Mouse (Mus musculus) limb, embryonic 13.5 days (tissue): ENCODE measurements at regions not wholly inside any gene's neighbourhood (a gene's known extent, or its start where the extent isn't known, plus 50 kb on each side); places are given as distances from the start of the nearest gene placed in this dataset.

Experiments
- ATAC-seq: fragments of 200-750 bp; cut with Nextera tagmentation; 2 replicates; pipeline ENCODE4 v1.8.0; 2017; ENCODE audit warnings: low read depth, moderate number of reproducible peaks, moderate TSS enrichment; ENCODE audit not compliant: low FRiP score
- H3K27ac ChIP-seq: fragments of 300-500 bp; sonication (generic); 2 replicates; pipeline ENCODE4 v1.5.1; 2015; ENCODE audit warnings: inconsistent platforms, mild to moderate bottlenecking, moderate library complexity
- H3K27me3 ChIP-seq: fragments of 300-500 bp; sonication (generic); 2 replicates; pipeline ENCODE4 v1.6.1; 2015; ENCODE audit warnings: mild to moderate bottlenecking, inconsistent platforms
- H3K36me3 ChIP-seq: fragments of 300-500 bp; sonication (generic); 2 replicates; pipeline ENCODE4 v1.6.1; 2015; ENCODE audit warnings: inconsistent platforms, mild to moderate bottlenecking, moderate library complexity
- H3K4me1 ChIP-seq: fragments of 300-500 bp; sonication (generic); 2 replicates; pipeline ENCODE4 v1.6.1; 2015; ENCODE audit warnings: inconsistent platforms
- H3K4me2 ChIP-seq: fragments of 300-500 bp; sonication (generic); replicated peaks from 2 replicates; pipeline ENCODE4 v1.6.1; 2015; ENCODE audit warnings: inconsistent platforms, mild to moderate bottlenecking, moderate library complexity
- H3K4me3 ChIP-seq: fragments of 300-500 bp; sonication (generic); 2 replicates; pipeline ENCODE4 v1.5.1; 2015; ENCODE audit warnings: moderate library complexity, mild to moderate bottlenecking, inconsistent platforms
- H3K9ac ChIP-seq: fragments of 300-500 bp; sonication (generic); 2 replicates; pipeline ENCODE4 v1.6.1; 2015; ENCODE audit warnings: mild to moderate bottlenecking, inconsistent platforms
- H3K9me3 ChIP-seq: fragments of 300-500 bp; sonication (generic); 2 replicates; pipeline ENCODE4 v1.6.1; 2016; ENCODE audit warnings: inconsistent platforms
- WGBS: fragments of 180-500 bp; shearing (Covaris S2); methylation state at CpG from one replicate; pipeline ENCODE4 v1.1.7; 2015; 5-methylcytosine and 5-hydroxymethylcytosine counted together

DNA sequence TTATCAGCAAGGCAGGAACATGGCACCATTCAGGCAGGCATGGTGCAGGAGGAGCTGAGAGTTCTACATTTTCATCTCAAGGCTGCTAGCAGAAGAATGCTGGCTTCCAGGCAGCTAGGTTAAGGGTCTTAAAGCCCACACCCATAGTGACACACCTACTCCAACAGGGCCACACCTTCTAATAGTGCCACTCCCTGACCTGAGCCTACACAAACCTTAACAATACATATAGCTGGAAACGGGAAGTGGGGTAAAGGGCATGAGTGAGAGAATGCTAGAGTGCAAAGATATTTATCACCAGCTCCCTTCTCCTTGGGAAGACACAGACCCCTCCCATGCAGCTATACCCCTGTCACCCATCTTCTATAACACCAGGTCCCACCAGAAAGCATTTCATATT is 230.6 kb downstream of the Irx1 start:
- 79% methylated on average over 1 of the region's 1 CpGs for WGBS
- H3K27me3 ChIP-seq = peaks cover 56% of the 10 kb centered on the region

GRCm38 (mm10) chr13:71690069-71690817 is 273.3 kb downstream of the Irx1 start:
- Histone ChIP-seq H3K27ac (no peak overlapping the region), H3K27me3 (peaks cover 40% of the 10 kb centered on the region), H3K36me3 (no peaks in the 10 kb centered on the region), H3K9me3 (no peaks in the 10 kb centered on the region), H3K4me3 (no peak overlapping the region), H3K4me1 (peaks cover 17% of the 10 kb centered on the region), H3K4me2 (peak overlapping the region; percentile 32), H3K9ac (no peak overlapping the region)
- WGBS = 7% methylated on average over 20 of the region's 20 CpGs
- no peak for ATAC-seq

More for the DNA sequence above, 230.6 kb downstream of the Irx1 start:
- Histone ChIP-seq H3K27ac (no peak overlapping the region), H3K4me3 (no peak overlapping the region), H3K9me3 (no peaks in the 10 kb centered on the region), H3K9ac (no peak overlapping the region), H3K4me1 (peaks cover 38% of the 10 kb centered on the region), H3K4me2 (no peak overlapping the region), H3K36me3 (no peaks in the 10 kb centered on the region)
- ATAC-seq = no peak

DNA sequence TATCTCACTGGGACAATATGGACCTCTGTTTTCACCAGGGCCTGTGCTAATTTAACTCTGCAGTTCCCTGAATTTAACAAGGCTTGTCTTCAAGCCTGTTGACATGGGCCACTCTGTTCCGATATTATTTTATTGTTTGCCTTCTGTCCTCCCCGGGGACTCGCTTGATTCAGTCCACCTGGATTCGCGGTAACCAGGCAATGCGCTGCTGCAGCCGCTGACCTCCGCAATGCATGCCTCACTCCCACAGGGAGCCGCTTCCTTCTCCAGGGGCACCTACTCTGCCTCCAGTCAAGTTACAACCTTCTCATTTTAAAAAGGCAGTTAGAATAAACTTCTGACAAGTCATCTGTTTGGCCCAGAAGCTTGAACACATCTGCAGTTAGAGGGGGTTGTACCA is 274.3 kb downstream of the Irx1 start:
- H3K9ac ChIP-seq = no peak overlapping the region
- no peak overlapping the region for H3K27ac ChIP-seq
- peaks cover 17% of the 10 kb centered on the region for H3K4me1 ChIP-seq
- H3K4me3 ChIP-seq = no peak overlapping the region
- 8% methylated on average over 9 of the region's 9 CpGs for WGBS
- no peak for ATAC-seq
- H3K4me2 ChIP-seq = no peak overlapping the region
- peaks cover 40% of the 10 kb centered on the region for H3K27me3 ChIP-seq
- no peaks in the 10 kb centered on the region for H3K36me3 ChIP-seq
- no peaks in the 10 kb centered on the region for H3K9me3 ChIP-seq

DNA sequence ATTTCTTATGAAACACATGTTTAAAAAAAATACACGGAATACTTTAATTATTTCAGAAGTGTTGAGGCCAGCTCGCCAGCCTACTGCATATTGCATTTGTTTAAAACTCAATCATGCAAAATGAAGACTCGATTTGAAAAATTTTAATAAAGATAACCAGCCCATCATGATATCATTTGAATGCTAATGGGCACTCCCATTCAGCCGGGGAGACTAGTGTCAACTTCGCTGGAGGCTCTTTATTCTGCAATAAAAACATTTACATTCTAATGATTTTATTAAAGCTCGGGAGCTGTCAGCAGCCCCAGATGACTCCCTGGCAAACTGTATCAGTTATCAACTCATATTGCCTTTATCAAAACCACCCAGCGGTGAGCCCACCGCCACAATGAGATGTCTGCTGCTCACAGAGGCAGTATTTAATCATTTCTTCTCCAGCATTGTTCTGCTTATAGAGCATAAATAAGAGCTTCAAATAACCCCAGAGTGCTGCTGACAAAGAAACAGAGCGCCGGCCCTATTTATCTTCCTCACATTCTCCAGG is 287.4 kb downstream of the Irx1 start:
- Histone ChIP-seq H3K4me2 (no peak overlapping the region), H3K27me3 (no peaks in the 10 kb centered on the region; the same call in none of the 2 replicates), H3K4me3 (no peak overlapping the region), H3K27ac (no peak overlapping the region), H3K36me3 (no peaks in the 10 kb centered on the region), H3K4me1 (no peaks in the 10 kb centered on the region), H3K9ac (no peak overlapping the region), H3K9me3 (no peaks in the 10 kb centered on the region)
- ATAC-seq = no peak
- 78% methylated on average over 10 of the region's 10 CpGs for WGBS

GRCm38 (mm10) chr13:71669956-71670739 is 293.4 kb downstream of the Irx1 start:
- no peak overlapping the region for H3K27ac ChIP-seq
- H3K27me3 ChIP-seq = no peaks in the 10 kb centered on the region; the same call in 1 of the 2 replicates
- H3K4me1 ChIP-seq = peaks cover 9% of the 10 kb centered on the region
- no peaks in the 10 kb centered on the region for H3K36me3 ChIP-seq
- H3K4me2 ChIP-seq = no peak overlapping the region
- H3K4me3 ChIP-seq = no peak overlapping the region
- no peaks in the 10 kb centered on the region for H3K9me3 ChIP-seq
- ATAC-seq = no peak
- 83% methylated on average over 6 of the region's 6 CpGs for WGBS
- no peak overlapping the region for H3K9ac ChIP-seq

GRCm38 (mm10) chr13:71668256-71668655 is 295.3 kb downstream of the Irx1 start:
- Histone ChIP-seq H3K9ac (no peak overlapping the region), H3K27ac (no peak overlapping the region), H3K4me2 (no peak overlapping the region), H3K9me3 (no peaks in the 10 kb centered on the region), H3K36me3 (no peaks in the 10 kb centered on the region), H3K4me3 (no peak overlapping the region), H3K27me3 (no peaks in the 10 kb centered on the region), H3K4me1 (peaks cover 14% of the 10 kb centered on the region)
- no peak for ATAC-seq
- 69% methylated on average over 2 of the region's 2 CpGs for WGBS

- H3K27ac ChIP-seq = peak overlapping the region; percentile 69; the same call in 1 of the 2 replicates
- no peak overlapping the region for H3K9ac ChIP-seq
- ATAC-seq = peak; percentile 66; the same call in 1 of the 2 replicates
- H3K4me2 ChIP-seq = peak overlapping the region; percentile 2; the same call in 1 of the 2 replicates
- peaks cover 14% of the 10 kb centered on the region for H3K4me1 ChIP-seq
- H3K4me3 ChIP-seq = no peak overlapping the region
- H3K9me3 ChIP-seq = no peaks in the 10 kb centered on the region
- WGBS = 43% methylated on average over 7 of the region's 7 CpGs
- peaks cover 7% of the 10 kb centered on the region; the same call in 1 of the 2 replicates for H3K27me3 ChIP-seq
- H3K36me3 ChIP-seq = no peaks in the 10 kb centered on the region
Observed at GRCm38 (mm10) chr13:71665221-71665916, 298.2 kb downstream of the Irx1 start.

DNA sequence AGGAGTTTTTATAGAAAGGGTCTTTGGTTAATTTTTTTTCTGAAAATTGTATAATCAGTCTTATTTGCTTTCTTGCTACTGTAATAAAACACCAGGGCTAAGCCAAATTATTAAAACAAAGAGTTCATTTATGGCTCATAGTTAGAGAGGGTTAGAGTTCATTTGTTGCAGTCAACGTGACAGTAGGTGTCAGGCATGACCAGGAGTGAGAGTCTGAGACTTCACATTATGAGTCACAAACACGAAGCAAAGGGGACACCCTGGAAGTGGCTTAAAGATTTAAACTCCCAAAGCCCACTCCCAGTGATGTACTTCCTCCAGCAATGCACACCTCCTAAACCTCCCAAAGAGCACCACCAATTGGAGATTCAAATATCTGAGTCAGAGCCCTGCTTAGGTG is 305.6 kb downstream of the Irx1 start:
- Histone ChIP-seq H3K9ac (no peak overlapping the region), H3K27me3 (peaks cover 9% of the 10 kb centered on the region; the same call in 1 of the 2 replicates), H3K4me1 (0 out of 2 replicates have a peak, but pooled peaks cover 9% of the 10 kb centered on the region), H3K4me3 (no peak overlapping the region), H3K4me2 (no peak overlapping the region), H3K36me3 (no peaks in the 10 kb centered on the region), H3K9me3 (no peaks in the 10 kb centered on the region), H3K27ac (no peak overlapping the region)
- ATAC-seq = no peak
- WGBS = 56% methylated on average over 2 of the region's 2 CpGs

GRCm38 (mm10) chr13:71653939-71654467 is 309.5 kb downstream of the Irx1 start:
- peaks cover 13% of the 10 kb centered on the region; the same call in 1 of the 2 replicates for H3K27me3 ChIP-seq
- 20% methylated on average over 6 of the region's 6 CpGs for WGBS
- no peak overlapping the region for H3K4me2 ChIP-seq
- no peaks in the 10 kb centered on the region for H3K36me3 ChIP-seq
- no peak overlapping the region for H3K4me3 ChIP-seq
- H3K9ac ChIP-seq = no peak overlapping the region
- no peaks in the 10 kb centered on the region for H3K9me3 ChIP-seq
- H3K4me1 ChIP-seq = 0 out of 2 replicates have a peak, but pooled peaks cover 9% of the 10 kb centered on the region
- ATAC-seq = 0 out of 2 replicates have a peak, but pooled peaks have one; percentile 54
- no peak overlapping the region for H3K27ac ChIP-seq

DNA sequence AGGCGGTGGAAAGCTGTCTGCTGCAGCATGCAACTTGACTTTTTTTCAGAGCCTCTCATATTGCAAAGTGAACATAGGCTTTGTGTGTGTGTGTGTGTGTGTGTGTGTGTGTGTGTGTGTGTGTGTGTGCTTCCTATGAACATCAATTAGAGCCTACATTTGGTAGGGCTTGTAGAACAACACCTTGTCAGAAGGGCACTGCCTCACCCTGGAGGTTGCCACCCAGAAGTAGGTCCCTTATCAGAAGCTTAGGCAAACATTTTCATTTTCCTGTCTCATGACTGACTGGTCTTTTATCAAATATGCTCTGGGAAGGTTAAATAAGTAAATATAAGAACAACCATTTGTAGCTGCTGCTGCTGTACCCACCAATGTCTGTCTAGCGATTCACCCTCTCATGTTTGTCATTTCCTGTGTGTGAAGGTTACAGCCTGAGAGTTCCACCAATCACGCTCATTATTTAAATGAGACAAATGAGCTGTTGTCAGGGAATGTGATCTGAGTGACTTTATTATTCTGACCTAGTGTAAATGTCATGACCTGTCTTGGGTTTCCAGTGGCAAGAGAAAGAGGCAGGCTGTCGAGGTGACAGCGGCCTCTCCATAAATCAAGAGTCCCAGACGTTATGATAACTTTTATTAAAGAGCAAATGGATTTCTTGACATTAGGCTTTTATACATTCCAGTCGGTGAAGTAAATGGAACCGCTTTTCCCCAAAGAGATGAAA is 310.1 kb downstream of the Irx1 start:
- 31% methylated on average over 8 of the region's 8 CpGs for WGBS
- ATAC-seq = no peak
- Histone ChIP-seq H3K4me3 (no peak overlapping the region), H3K9ac (no peak overlapping the region), H3K36me3 (no peaks in the 10 kb centered on the region), H3K27ac (no peak overlapping the region), H3K4me2 (no peak overlapping the region), H3K9me3 (no peaks in the 10 kb centered on the region), H3K4me1 (0 out of 2 replicates have a peak, but pooled peaks cover 9% of the 10 kb centered on the region), H3K27me3 (peaks cover 13% of the 10 kb centered on the region; the same call in 1 of the 2 replicates)

GRCm38 (mm10) chr13:71649876-71650275 is 313.6 kb downstream of the Irx1 start:
- no peak overlapping the region for H3K4me2 ChIP-seq
- H3K9me3 ChIP-seq = no peaks in the 10 kb centered on the region
- no peak overlapping the region for H3K4me3 ChIP-seq
- peaks cover 16% of the 10 kb centered on the region for H3K27me3 ChIP-seq
- no peak overlapping the region for H3K9ac ChIP-seq
- H3K36me3 ChIP-seq = no peaks in the 10 kb centered on the region
- H3K27ac ChIP-seq = no peak overlapping the region
- ATAC-seq = no peak
- H3K4me1 ChIP-seq = 0 out of 2 replicates have a peak, but pooled peaks cover 9% of the 10 kb centered on the region
- 42% methylated on average over 2 of the region's 2 CpGs for WGBS
